Mouse (Mus musculus): ENCODE measurements around the gene Glipr2. TPM values are rescaled to one million over a fixed set of nuclear protein-coding genes. Genes with fewer than 3 reads are reported as not detected.

Gene Glipr2
- total RNA-seq, 1 experiment = 93.2 TPM

DNA sequence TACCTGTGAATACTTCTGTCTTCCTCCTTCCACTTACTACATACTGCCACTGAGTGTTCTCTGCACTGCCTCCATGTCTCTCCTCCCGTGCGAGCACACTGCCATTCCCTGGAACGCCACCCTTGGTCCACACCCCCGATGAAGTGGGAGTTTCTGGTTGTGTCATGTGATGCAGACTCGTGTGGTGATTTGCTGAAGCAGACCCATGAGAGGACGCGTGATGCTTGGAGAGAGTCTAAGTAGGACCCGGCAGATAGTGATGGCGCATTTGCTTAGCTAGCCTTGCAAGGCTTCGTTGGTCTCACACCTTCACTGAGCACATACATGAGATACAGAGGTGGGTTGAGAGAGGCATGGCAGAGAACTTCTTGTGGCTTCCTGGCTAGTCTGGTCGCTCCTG is 35.9 kb downstream of the Glipr2 start:
- Histone ChIP-seq H3K36me3 (ENCODE audit: control insufficient read depth, insufficient read depth, low read length, poor library complexity, severe bottlenecking) (no peaks in the 10 kb centered on the region), H3K4me3 (ENCODE audit: insufficient read depth in 1 of 2, low read depth in 1 of 2, low read length in 2 of 2, poor library complexity in 1 of 2, severe bottlenecking in 1 of 2) (peak overlapping the region; percentile 70 to 91), H3K9me3 (ENCODE audit: control insufficient read depth, insufficient read depth, low read depth, low read length) (no peaks in the 10 kb centered on the region), H3K27ac (ENCODE audit: insufficient read depth, low read depth, low read length, poor library complexity, severe bottlenecking) (0 out of 2 replicates have a peak overlapping the region, but pooled peaks have one; percentile 20), H3K9ac (ENCODE audit: insufficient read depth, low read depth, low read length, poor library complexity, severe bottlenecking) (peak overlapping the region; percentile 78), H3K4me1 (ENCODE audit: control insufficient read depth in 2 of 2, insufficient read depth in 2 of 2, low read length in 2 of 2, poor library complexity in 1 of 2) (peaks cover 4 to 6% of the 10 kb centered on the region in 2 experiments; a peak in 2 of 4 replicates)
- in situ Hi-C loops (cut with MboI; ENCODE audit: low sequenced_read_pairs in 2 of 2, unreplicated experiment in 2 of 2) = no loop called here
- peak; percentile 68 for DNase-seq (ENCODE audit: low read depth, low spot score)
- TF ChIP-seq ZC3H11A (IDR thresholded peaks at IDR 0.05; ENCODE audit: borderline replicate concordance, low read depth, low read length) (no peak), ZNF384 (IDR thresholded peaks at IDR 0.05; ENCODE audit: low read depth, low read length) (no peak), HCFC1 (IDR thresholded peaks at IDR 0.05; ENCODE audit: borderline replicate concordance, insufficient read depth, low read length) (no peak), MAFK (IDR thresholded peaks at IDR 0.05; ENCODE audit: insufficient read depth, low read depth, low read length) (peak; percentile 73), CHD2 (IDR thresholded peaks at IDR 0.05; ENCODE audit: low read depth, low read length) (no peak)

DNA sequence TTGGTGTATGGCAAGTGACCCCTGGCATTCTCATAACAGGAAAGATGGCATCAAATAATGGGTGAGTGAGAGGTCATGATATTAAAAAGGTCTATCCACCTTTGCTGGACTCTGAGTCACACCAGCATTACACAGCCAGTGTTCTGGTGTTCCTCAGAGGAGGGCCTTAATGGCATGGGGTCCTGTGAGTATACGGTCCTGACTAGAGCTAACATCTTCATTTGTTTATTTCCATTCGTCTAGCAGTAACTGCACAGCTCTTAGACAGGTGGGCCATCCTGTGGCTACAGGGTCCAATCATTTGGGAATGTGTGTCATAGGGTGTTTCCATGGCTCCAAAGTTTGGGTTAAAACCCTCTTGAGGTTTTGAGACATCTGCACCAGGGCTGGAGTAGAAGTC is 37.1 kb downstream of the Glipr2 start:
- Histone ChIP-seq H3K4me1 (ENCODE audit: control insufficient read depth in 2 of 2, insufficient read depth in 2 of 2, low read length in 2 of 2, poor library complexity in 1 of 2) (peaks cover 4 to 6% of the 10 kb centered on the region in 2 experiments; a peak in 2 of 4 replicates), H3K4me3 (ENCODE audit: insufficient read depth in 1 of 2, low read depth in 1 of 2, low read length in 2 of 2, poor library complexity in 1 of 2, severe bottlenecking in 1 of 2) (no peak overlapping the region), H3K9me3 (ENCODE audit: control insufficient read depth, insufficient read depth, low read depth, low read length) (no peaks in the 10 kb centered on the region), H3K9ac (ENCODE audit: insufficient read depth, low read depth, low read length, poor library complexity, severe bottlenecking) (no peak overlapping the region), H3K27ac (ENCODE audit: insufficient read depth, low read depth, low read length, poor library complexity, severe bottlenecking) (no peak overlapping the region), H3K36me3 (ENCODE audit: control insufficient read depth, insufficient read depth, low read length, poor library complexity, severe bottlenecking) (no peaks in the 10 kb centered on the region)
- no peak for TF ChIP-seq ZNF384 (IDR thresholded peaks at IDR 0.05; ENCODE audit: low read depth, low read length)
- TF ChIP-seq ZC3H11A (IDR thresholded peaks at IDR 0.05; ENCODE audit: borderline replicate concordance, low read depth, low read length) = no peak
- TF ChIP-seq MAFK (IDR thresholded peaks at IDR 0.05; ENCODE audit: insufficient read depth, low read depth, low read length) = no peak
- TF ChIP-seq HCFC1 (IDR thresholded peaks at IDR 0.05; ENCODE audit: borderline replicate concordance, insufficient read depth, low read length) = no peak
- TF ChIP-seq CHD2 (IDR thresholded peaks at IDR 0.05; ENCODE audit: low read depth, low read length) = no peak
- no peak for DNase-seq (ENCODE audit: low read depth, low spot score)
- in situ Hi-C loops (cut with MboI; ENCODE audit: low sequenced_read_pairs in 2 of 2, unreplicated experiment in 2 of 2) = no loop called here

DNA sequence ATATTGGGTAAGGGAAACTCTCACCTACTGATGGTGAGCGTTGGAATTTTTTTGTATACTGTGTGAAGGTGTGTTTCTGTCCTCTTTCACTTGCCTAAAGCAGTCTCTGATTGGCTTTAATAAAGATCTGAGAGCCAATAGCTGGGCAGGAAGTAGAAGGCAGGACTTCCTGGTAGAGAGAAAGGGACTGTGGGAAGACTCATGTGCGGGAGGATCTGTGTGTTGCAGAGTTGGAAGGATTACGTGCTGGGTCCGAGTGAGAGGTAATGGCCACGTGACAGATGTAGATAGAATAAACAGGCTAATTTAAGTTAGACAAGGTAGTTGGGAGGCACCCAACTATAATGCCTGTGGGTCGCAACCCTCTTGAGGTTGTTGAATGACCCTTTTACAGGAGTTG is 46.4 kb downstream of the Glipr2 start:
- Histone ChIP-seq H3K9me3 (ENCODE audit: control insufficient read depth, insufficient read depth, low read depth, low read length) (no peaks in the 10 kb centered on the region), H3K9ac (ENCODE audit: insufficient read depth, low read depth, low read length, poor library complexity, severe bottlenecking) (peak overlapping the region; percentile 65), H3K4me1 (ENCODE audit: control insufficient read depth in 2 of 2, insufficient read depth in 2 of 2, low read length in 2 of 2, poor library complexity in 1 of 2) (peaks cover 1 to 4% of the 10 kb centered on the region in 2 experiments; a peak in 2 of 4 replicates), H3K4me3 (ENCODE audit: insufficient read depth in 1 of 2, low read depth in 1 of 2, low read length in 2 of 2, poor library complexity in 1 of 2, severe bottlenecking in 1 of 2) (peak overlapping the region; percentile 65 to 78), H3K36me3 (ENCODE audit: control insufficient read depth, insufficient read depth, low read length, poor library complexity, severe bottlenecking) (peaks cover 2% of the 10 kb centered on the region; the same call in 1 of the 2 replicates), H3K27ac (ENCODE audit: insufficient read depth, low read depth, low read length, poor library complexity, severe bottlenecking) (no peak overlapping the region)
- in situ Hi-C loops (cut with MboI; ENCODE audit: low sequenced_read_pairs in 2 of 2, unreplicated experiment in 2 of 2) = no loop called here
- TF ChIP-seq ZC3H11A (IDR thresholded peaks at IDR 0.05; ENCODE audit: borderline replicate concordance, low read depth, low read length) (no peak), HCFC1 (IDR thresholded peaks at IDR 0.05; ENCODE audit: borderline replicate concordance, insufficient read depth, low read length) (no peak), ZNF384 (IDR thresholded peaks at IDR 0.05; ENCODE audit: low read depth, low read length) (no peak), CHD2 (IDR thresholded peaks at IDR 0.05; ENCODE audit: low read depth, low read length) (no peak), MAFK (IDR thresholded peaks at IDR 0.05; ENCODE audit: insufficient read depth, low read depth, low read length) (no peak)
- DNase-seq (ENCODE audit: low read depth, low spot score) = no peak

DNA sequence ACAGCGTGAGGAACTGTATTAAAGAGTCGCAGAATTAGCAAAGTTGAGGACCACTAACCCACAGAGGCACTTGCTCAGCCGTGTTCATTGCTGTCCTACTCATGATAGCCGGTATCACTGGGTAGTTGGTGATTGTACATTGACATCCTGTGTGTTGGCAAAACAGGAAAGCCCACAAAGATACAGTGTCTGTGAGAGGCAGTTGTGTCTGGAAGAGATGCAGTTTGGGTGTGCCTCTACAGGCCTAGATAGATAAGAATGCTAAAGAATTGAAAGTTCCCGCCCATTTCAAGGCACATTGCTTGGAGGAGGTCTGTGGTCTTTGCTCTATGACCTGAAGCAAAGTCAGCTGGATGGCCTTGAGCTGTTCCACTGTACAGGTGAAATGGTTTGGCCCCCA is 46.9 kb downstream of the Glipr2 start, which contains the start of gene Clta:
TSS of gene Clta (plus strand) at position 327 of the 400 bp plus-strand sequence.
- in situ Hi-C loops (cut with MboI; ENCODE audit: low sequenced_read_pairs in 2 of 2, unreplicated experiment in 2 of 2) = no loop called here
- DNase-seq (ENCODE audit: low read depth, low spot score) = no peak
- Histone ChIP-seq H3K36me3 (ENCODE audit: control insufficient read depth, insufficient read depth, low read length, poor library complexity, severe bottlenecking) (peaks cover 2% of the 10 kb centered on the region; the same call in 1 of the 2 replicates), H3K9me3 (ENCODE audit: control insufficient read depth, insufficient read depth, low read depth, low read length) (no peaks in the 10 kb centered on the region), H3K4me3 (ENCODE audit: insufficient read depth in 1 of 2, low read depth in 1 of 2, low read length in 2 of 2, poor library complexity in 1 of 2, severe bottlenecking in 1 of 2) (peak within 1 kb of the TSS; percentile 65 to 78), H3K4me1 (ENCODE audit: control insufficient read depth in 2 of 2, insufficient read depth in 2 of 2, low read length in 2 of 2, poor library complexity in 1 of 2) (peaks cover 1 to 4% of the 10 kb centered on the region in 2 experiments; a peak in 2 of 4 replicates), H3K27ac (ENCODE audit: insufficient read depth, low read depth, low read length, poor library complexity, severe bottlenecking) (0 out of 2 replicates have a peak within 1 kb of the TSS, but pooled peaks have one; percentile 37), H3K9ac (ENCODE audit: insufficient read depth, low read depth, low read length, poor library complexity, severe bottlenecking) (peak within 1 kb of the TSS; percentile 65)
- no peak for TF ChIP-seq HCFC1 (IDR thresholded peaks at IDR 0.05; ENCODE audit: borderline replicate concordance, insufficient read depth, low read length)
- no peak for TF ChIP-seq MAFK (IDR thresholded peaks at IDR 0.05; ENCODE audit: insufficient read depth, low read depth, low read length)
- no peak for TF ChIP-seq ZC3H11A (IDR thresholded peaks at IDR 0.05; ENCODE audit: borderline replicate concordance, low read depth, low read length)
- TF ChIP-seq ZNF384 (IDR thresholded peaks at IDR 0.05; ENCODE audit: low read depth, low read length) = no peak
- no peak for TF ChIP-seq CHD2 (IDR thresholded peaks at IDR 0.05; ENCODE audit: low read depth, low read length)

All from ES-E14 (cell line).